Mouse (Mus musculus): Measurements from ENCODE around the gene Runx3. TPM values are rescaled to one million over a fixed set of nuclear protein-coding genes. Genes with fewer than 3 reads are reported as not detected.
A peak's percentile ranks its signal among the peaks of the same experiment; 100 is the strongest.

Gene Runx3
- polyA plus RNA-seq, 3 experiments from 2014 or later, result 9.2 to 26.5 (median 11.1) TPM

- ATAC-seq, result no peak
These were observed 30.9 kb downstream of the Runx3 start for GRCm38 (mm10) chr4:135151111-135151987.

- peak; percentile 51 for ATAC-seq
These were observed 31.6 kb downstream of the Runx3 start for GRCm38 (mm10) chr4:135151988-135152594.

GRCm38 (mm10) chr4:135152834-135153259 lies 32.4 kb downstream of the Runx3 start:
- ATAC-seq, result peak; percentile 16

GRCm38 (mm10) chr4:135153260-135154088 lies 33.0 kb downstream of the Runx3 start:
- peak; percentile 36 for ATAC-seq

GRCm38 (mm10) chr4:135154089-135154949 lies 33.9 kb downstream of the Runx3 start:
- no peak for ATAC-seq

- no peak for ATAC-seq
These were observed 34.8 kb downstream of the Runx3 start for GRCm38 (mm10) chr4:135155106-135155800.

DNA sequence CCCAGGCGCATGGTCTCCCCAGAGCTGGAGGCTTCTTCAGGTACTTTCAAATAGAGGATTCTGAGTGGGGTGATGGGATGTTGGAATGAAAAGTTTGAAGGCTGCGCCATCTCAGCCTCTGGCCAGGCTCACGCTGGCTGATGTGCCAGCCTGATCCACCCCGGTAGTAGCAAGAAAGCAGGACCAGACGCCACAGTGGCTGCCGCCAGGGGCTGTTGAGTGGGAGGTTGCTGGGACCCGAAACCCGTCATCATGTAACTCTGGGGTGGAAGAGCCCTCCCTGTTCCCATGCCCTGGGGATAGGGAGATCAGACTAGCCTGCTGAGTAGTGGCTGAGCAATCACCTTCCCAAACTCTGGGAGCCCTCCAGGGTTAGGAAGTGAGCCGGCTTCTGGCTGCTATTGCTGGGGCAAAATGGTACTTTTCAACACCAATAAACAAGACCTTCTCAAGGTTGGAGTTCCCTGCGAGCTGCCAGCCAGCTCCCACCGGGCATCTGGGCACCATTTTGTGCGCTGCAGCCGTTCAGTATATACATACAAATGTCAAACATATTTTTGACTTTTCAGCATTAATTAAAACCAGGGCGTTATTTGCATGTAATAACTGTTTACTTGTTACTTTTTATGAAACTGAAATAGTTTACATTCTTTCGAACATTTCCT lies 35.5 kb downstream of the Runx3 start:
- no peak for ATAC-seq

DNA sequence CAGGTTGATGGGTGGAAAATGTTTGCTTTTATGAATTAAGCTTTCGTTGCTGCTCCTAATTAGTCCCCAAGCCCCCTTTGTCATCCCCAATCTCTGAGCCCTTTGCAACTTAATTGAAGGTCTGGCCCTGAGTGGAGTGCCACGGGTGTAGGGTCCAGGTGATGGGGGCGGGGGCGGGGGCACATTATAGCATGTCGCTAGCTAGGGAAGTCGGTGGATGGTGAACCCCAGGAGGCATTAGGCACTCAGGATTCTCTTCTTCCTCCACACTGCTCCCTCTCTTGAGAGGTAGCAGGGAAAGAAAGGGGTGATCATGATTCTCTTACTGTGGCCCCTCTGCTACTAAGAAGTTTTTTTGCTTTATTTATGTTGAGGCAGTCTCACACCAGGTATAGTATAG lies 36.1 kb downstream of the Runx3 start:
- ATAC-seq, result no peak

DNA sequence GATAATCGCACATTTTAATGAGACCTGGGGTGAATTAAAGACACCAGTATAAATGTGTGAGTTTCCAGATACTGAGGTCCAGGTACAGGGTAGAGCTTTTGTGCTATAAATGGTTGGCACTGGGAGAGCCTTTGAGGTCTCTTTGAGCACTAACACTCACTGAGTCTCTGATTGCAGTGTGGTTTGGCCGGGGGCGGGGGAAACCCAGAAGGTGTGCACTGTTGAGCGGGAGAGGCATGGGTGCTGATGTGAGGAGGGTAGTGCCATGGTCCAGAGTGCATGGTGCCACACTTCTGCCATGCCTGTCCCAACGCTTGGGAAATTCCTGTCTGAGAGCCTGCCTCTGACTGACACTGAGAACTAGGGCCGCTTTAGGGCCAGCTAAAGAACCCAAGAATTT lies 36.9 kb downstream of the Runx3 start:
- peak; percentile 54 for ATAC-seq

- peak; percentile 46 for ATAC-seq
These were observed 38.4 kb downstream of the Runx3 start for GRCm38 (mm10) chr4:135158724-135159409.

- no peak for ATAC-seq
These were observed 39.2 kb downstream of the Runx3 start for GRCm38 (mm10) chr4:135159663-135160062.

DNA sequence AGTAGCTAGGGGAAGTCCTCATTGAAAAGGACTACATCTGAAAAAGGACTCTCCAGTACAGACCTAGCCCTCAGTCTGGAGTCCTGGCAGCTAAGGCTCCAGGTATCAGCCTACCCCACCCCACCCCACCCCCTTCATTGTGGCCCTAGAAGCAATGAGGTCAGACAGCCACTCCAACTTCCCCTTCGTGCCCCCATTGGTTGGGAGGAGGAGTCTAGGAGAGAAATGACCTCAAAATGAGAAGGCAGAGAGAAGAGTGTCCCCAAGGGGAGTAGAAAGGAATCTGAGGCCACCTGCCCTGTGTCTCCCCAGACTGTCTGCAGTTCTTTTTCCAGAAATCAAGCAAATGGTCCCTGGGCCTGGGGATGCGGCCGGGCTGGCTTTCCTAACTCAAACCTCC lies 39.7 kb downstream of the Runx3 start:
- no peak for ATAC-seq

GRCm38 (mm10) chr4:135161441-135161840 lies 41.0 kb downstream of the Runx3 start:
- ATAC-seq, result no peak

DNA sequence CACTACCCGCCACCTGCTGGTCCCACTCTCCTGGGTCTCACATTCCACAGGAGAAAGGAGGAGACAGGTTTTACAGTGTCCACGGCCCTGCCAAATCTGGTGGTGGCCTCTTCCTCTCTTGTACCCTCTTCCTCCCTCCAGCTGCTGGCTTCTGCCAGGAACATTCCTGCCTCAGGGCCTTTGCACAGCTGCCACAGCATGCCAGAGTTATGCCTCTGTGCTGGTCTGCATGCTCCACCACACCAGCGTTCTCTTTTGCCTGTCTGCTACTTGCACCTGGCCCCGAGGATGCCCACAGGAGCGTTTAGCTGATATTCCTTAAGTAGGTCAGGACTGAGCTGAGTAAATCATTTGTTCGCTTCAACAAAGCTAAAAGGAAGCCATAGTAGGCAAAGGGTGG lies 45.3 kb downstream of the Runx3 start:
- no peak for ATAC-seq

DNA sequence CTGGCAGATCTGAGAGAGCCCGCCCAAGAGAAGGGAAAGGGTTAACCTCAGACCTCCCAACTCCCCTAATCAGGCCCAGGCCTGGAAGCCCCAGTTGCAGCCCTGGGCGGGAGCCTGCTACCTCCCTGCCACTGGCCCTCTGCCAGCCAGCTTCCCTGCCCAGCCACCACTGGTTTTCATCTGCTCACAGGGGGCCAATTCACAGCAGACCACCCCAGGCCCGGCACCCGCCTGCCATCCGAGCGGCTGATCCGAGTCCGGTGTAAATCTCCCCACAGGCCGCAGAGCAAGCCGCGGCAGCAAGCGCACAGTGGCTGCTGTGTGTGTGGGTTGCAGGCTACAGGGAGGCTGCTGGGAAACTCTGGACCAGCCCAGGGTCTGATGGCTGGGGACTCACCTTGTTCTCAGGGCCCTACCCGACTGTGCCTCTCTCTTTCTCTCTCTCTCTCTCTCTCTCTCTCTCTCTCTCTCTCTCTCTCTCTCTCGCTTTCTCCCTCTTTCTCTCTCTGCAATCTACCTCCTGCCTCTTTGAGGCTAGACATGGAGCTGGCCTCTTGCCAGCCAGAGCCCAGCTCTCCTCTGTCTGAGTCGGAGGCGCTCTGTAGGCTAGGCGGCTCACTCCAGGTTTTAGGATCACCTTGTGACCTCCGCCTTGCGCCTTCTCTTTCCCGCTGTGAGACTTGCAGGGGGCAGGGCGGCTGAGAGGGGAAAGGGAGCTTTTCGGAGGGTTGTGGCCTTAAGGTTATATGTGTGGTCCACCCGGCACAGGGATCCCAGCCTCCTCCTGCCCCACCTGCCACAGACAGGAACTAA lies 46.2 kb downstream of the Runx3 start:
- ATAC-seq, result no peak

DNA sequence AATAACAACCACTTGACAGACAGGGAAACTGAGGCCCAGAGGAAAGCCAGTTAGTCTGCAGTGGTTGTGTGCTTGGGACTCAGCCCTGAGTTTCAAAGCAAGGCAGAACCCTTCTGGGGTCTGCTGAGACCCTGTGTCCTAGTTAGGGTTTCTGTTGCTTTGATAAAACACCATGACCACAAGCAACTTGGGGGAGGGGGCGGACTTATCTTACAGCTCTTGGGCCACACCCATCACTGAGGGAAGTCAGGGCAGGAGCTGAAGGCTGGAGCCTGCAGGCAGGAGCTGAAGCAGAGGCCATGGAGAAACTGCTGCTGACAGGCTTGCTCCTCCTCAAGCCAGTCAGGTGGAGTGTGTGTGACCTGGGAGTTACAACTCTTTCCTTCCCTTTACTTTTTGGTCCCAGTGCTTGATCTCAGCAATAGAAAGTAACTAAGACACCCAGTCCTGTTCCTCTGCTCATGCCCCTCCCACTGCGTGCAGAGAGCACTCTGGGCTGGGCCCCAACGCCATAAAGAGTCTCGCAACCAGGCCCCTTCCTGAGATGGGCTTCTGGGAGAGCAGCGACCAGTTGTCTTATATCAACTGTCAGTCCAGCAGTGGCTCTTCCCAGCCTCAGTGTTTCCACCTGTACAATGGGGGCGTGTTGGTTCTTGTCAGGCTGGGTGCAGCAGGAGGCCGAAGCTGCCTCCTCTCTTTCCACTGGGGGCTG lies 47.5 kb downstream of the Runx3 start:
- no peak for ATAC-seq

GRCm38 (mm10) chr4:135169096-135169495 lies 48.6 kb downstream of the Runx3 start:
- ATAC-seq, result no peak

- no peak for ATAC-seq
These were observed 49.0 kb downstream of the Runx3 start for GRCm38 (mm10) chr4:135169501-135169900.
